In the genomic region with DNA sequence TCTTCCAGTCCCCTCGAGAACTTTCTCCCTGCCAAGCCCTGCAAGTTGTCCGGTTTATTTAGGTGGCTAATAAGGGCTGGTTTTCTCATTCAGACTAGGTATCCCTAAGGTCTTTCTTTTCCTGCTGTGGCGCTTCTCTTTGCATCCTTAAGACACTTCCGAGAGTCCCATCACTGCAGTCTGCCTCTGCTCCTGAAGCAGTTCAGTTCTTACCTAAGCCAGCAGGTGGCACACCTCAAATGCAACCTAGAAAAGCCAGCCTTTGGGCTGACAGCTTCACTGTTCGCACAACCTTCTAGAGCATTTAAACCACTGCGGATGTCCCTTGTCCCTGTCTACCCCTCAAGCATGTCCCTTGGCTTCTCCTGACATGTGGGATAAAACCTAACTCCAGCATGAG, we compare ENCODE assay signal across 8 mouse cellular contexts. TPM values are rescaled to one million over a fixed set of nuclear protein-coding genes. Genes with fewer than 3 reads are reported as not detected.
DNase-seq lines count a peak whose midpoint lies in the region; ATAC-seq and TF ChIP-seq lines count a peak whose summit lies in the region.

No protein-coding gene starts in this region.

- no peak for ATAC-seq in liver, embryonic 12.5 days
- ATAC-seq in embryonic facial prominence, embryonic 14.5 days (ENCODE audit: low read depth): no peak
- ATAC-seq in kidney, embryonic 15.5 days (replicated peaks; ENCODE audit: low FRiP score): no peak
- ATAC-seq in midbrain, postnatal 0 days (ENCODE audit: low FRiP score): no peak

- H3K27me3 ChIP-seq in liver, embryonic 12.5 days (replicated peaks): peaks cover 54% of the 10 kb centered on the region
- peaks cover 5% of the 10 kb centered on the region; the same call in 1 of the 2 replicates for H3K27me3 ChIP-seq in embryonic facial prominence, embryonic 14.5 days (replicated peaks; ENCODE audit: control insufficient read depth, insufficient read depth, low read length)
- peaks cover 17% of the 10 kb centered on the region for H3K27me3 ChIP-seq in kidney, embryonic 15.5 days
- H3K27me3 ChIP-seq in midbrain, postnatal 0 days (ENCODE audit: insufficient read depth, low read length): peaks cover 8% of the 10 kb centered on the region; the same call in 1 of the 2 replicates

- no peaks in the 10 kb centered on the region for H3K9me3 ChIP-seq in liver, embryonic 12.5 days (replicated peaks)
- no peaks in the 10 kb centered on the region for H3K9me3 ChIP-seq in embryonic facial prominence, embryonic 14.5 days (ENCODE audit: control insufficient read depth, low read length)
- no peaks in the 10 kb centered on the region for H3K9me3 ChIP-seq in kidney, embryonic 15.5 days (replicated peaks)
- H3K9me3 ChIP-seq in midbrain, postnatal 0 days (ENCODE audit: low read length): no peaks in the 10 kb centered on the region

- no peak overlapping the region for H3K4me2 ChIP-seq in liver, embryonic 12.5 days
- peak overlapping the region; percentile 71 for H3K4me2 ChIP-seq in embryonic facial prominence, embryonic 14.5 days (ENCODE audit: low read depth, low read length)
- peak overlapping the region; percentile 86; the same call in 1 of the 2 replicates for H3K4me2 ChIP-seq in kidney, embryonic 15.5 days
- no peak overlapping the region for H3K4me2 ChIP-seq in midbrain, postnatal 0 days (ENCODE audit: low read depth, low read length, poor library complexity, severe bottlenecking)

- H3K4me3 ChIP-seq in liver, embryonic 12.5 days: no peak overlapping the region
- H3K4me3 ChIP-seq in embryonic facial prominence, embryonic 14.5 days (ENCODE audit: low read depth, low read length): no peak overlapping the region
- peak overlapping the region; percentile 49; the same call in 1 of the 2 replicates for H3K4me3 ChIP-seq in kidney, embryonic 15.5 days (replicated peaks)
- no peak overlapping the region for H3K4me3 ChIP-seq in midbrain, postnatal 0 days (ENCODE audit: low read depth, low read length)

- H3K27ac ChIP-seq in liver, embryonic 12.5 days: no peak overlapping the region
- no peak overlapping the region for H3K27ac ChIP-seq in embryonic facial prominence, embryonic 14.5 days (replicated peaks; ENCODE audit: low read depth, low read length)
- peak overlapping the region; percentile 97; the same call in 1 of the 2 replicates for H3K27ac ChIP-seq in kidney, embryonic 15.5 days
- no peak overlapping the region for H3K27ac ChIP-seq in midbrain, postnatal 0 days (ENCODE audit: low read depth, low read length)

- peak; percentile 78 for TF ChIP-seq CTCF in midbrain, postnatal 0 days (IDR thresholded peaks at IDR 0.05)

- DNase-seq in liver: peak; percentile 30
- DNase-seq in R1 (ENCODE audit: low read depth, low spot score): peak; percentile 79
- DNase-seq in embryonic facial prominence, embryonic 14.5 days (ENCODE audit: low spot score): peak; percentile 56
- peak; percentile 64 for DNase-seq in midbrain, postnatal 0 days (ENCODE audit: low spot score)
- DNase-seq in spleen, postnatal 36 days (ENCODE audit: low spot score in 2 of 2): no peak
- DNase-seq in urinary bladder, postnatal 36 days (ENCODE audit: low spot score in 2 of 2): no peak

- H3K9ac ChIP-seq in liver, embryonic 12.5 days: no peak overlapping the region
- no peak overlapping the region for H3K9ac ChIP-seq in embryonic facial prominence, embryonic 14.5 days (ENCODE audit: low read depth, low read length)
- no peak overlapping the region for H3K9ac ChIP-seq in kidney, embryonic 15.5 days
- H3K9ac ChIP-seq in midbrain, postnatal 0 days (replicated peaks; ENCODE audit: low read length, poor library complexity, severe bottlenecking): no peak overlapping the region

- H3K4me1 ChIP-seq in liver, embryonic 12.5 days: peaks cover 8% of the 10 kb centered on the region
- H3K4me1 ChIP-seq in embryonic facial prominence, embryonic 14.5 days (ENCODE audit: control insufficient read depth, insufficient read depth, low read length): 0 out of 2 replicates have a peak, but pooled peaks cover 4% of the 10 kb centered on the region
- peaks cover 27% of the 10 kb centered on the region for H3K4me1 ChIP-seq in kidney, embryonic 15.5 days
- H3K4me1 ChIP-seq in midbrain, postnatal 0 days (ENCODE audit: insufficient read depth, low read length): peaks cover 4% of the 10 kb centered on the region; the same call in 1 of the 2 replicates

- 45% methylated on average over 6 of the region's 6 CpGs for WGBS in liver, embryonic 12.5 days (ENCODE audit: insufficient replicate concordance)
- 30% methylated on average over 6 of the region's 6 CpGs for WGBS in embryonic facial prominence, embryonic 14.5 days
- WGBS in kidney, embryonic 15.5 days: 26% methylated on average over 6 of the region's 6 CpGs
- WGBS in midbrain, postnatal 0 days: 17% methylated on average over 6 of the region's 6 CpGs

- peaks cover 43% of the 10 kb centered on the region for H3K36me3 ChIP-seq in liver, embryonic 12.5 days
- H3K36me3 ChIP-seq in embryonic facial prominence, embryonic 14.5 days (ENCODE audit: control insufficient read depth, insufficient read depth, low read length): peaks cover 39% of the 10 kb centered on the region
- peaks cover 40% of the 10 kb centered on the region for H3K36me3 ChIP-seq in kidney, embryonic 15.5 days
- peaks cover 38% of the 10 kb centered on the region for H3K36me3 ChIP-seq in midbrain, postnatal 0 days (ENCODE audit: insufficient read depth, low read length)

RNA-seq across cellular contexts. Expression of a gene that starts 19.2 kb away (rescaled TPM):
- 1.3 and 2.1 TPM in 2 replicates for polyA plus RNA-seq in liver, embryonic 12.5 days (2016; fragmentation: Nextera tagmentation; extraction: Ambion mirVana)
- 4.9 and 8.0 TPM in 2 replicates for polyA plus RNA-seq in embryonic facial prominence, embryonic 14.5 days (2014; fragmentation: Nextera tagmentation; extraction: Ambion mirVana)
- polyA plus RNA-seq in kidney, embryonic 15.5 days (2015; fragmentation: Nextera tagmentation; extraction: Ambion mirVana): 8.9 and 9.0 TPM in 2 replicates
- total RNA-seq in midbrain, postnatal 0 days (2014; rRNA removed): 3.9 and 13.3 TPM in 2 replicates
- polyA plus RNA-seq in midbrain, postnatal 0 days (2015; fragmentation: Nextera tagmentation; extraction: Ambion mirVana): 5.2 and 7.4 TPM in 2 replicates

RNA-seq across cellular contexts. Expression of a gene that starts 21.8 kb away (rescaled TPM):
- 41.1 and 42.9 TPM in 2 replicates for polyA plus RNA-seq in liver, embryonic 12.5 days (2016; fragmentation: Nextera tagmentation; extraction: Ambion mirVana)
- 49.2 and 50.8 TPM in 2 replicates for polyA plus RNA-seq in embryonic facial prominence, embryonic 14.5 days (2014; fragmentation: Nextera tagmentation; extraction: Ambion mirVana)
- polyA plus RNA-seq in kidney, embryonic 15.5 days (2015; fragmentation: Nextera tagmentation; extraction: Ambion mirVana): 38.2 and 43.9 TPM in 2 replicates
- total RNA-seq in midbrain, postnatal 0 days (2014; rRNA removed): 75.5 and 114 TPM in 2 replicates
- polyA plus RNA-seq in midbrain, postnatal 0 days (2015; fragmentation: Nextera tagmentation; extraction: Ambion mirVana): 34.6 and 35.0 TPM in 2 replicates

RNA-seq across cellular contexts. Expression of a gene that starts 34.2 kb away (rescaled TPM):
- polyA plus RNA-seq in liver, embryonic 12.5 days (2016; fragmentation: Nextera tagmentation; extraction: Ambion mirVana): 9.8 and 10.4 TPM in 2 replicates
- 21.6 and 23.9 TPM in 2 replicates for polyA plus RNA-seq in embryonic facial prominence, embryonic 14.5 days (2014; fragmentation: Nextera tagmentation; extraction: Ambion mirVana)
- polyA plus RNA-seq in kidney, embryonic 15.5 days (2015; fragmentation: Nextera tagmentation; extraction: Ambion mirVana): 30.5 and 30.6 TPM in 2 replicates
- 61.3 and 75.9 TPM in 2 replicates for total RNA-seq in midbrain, postnatal 0 days (2014; rRNA removed)
- polyA plus RNA-seq in midbrain, postnatal 0 days (2015; fragmentation: Nextera tagmentation; extraction: Ambion mirVana): 45.3 and 45.4 TPM in 2 replicates

RNA-seq across cellular contexts. Expression of a gene that starts 36.5 kb away (rescaled TPM):
- 13.7 and 17.9 TPM in 2 replicates for polyA plus RNA-seq in liver, embryonic 12.5 days (2016; fragmentation: Nextera tagmentation; extraction: Ambion mirVana)
- polyA plus RNA-seq in embryonic facial prominence, embryonic 14.5 days (2014; fragmentation: Nextera tagmentation; extraction: Ambion mirVana): 405 and 459 TPM in 2 replicates
- 37.2 and 48.6 TPM in 2 replicates for polyA plus RNA-seq in kidney, embryonic 15.5 days (2015; fragmentation: Nextera tagmentation; extraction: Ambion mirVana)
- 2.9 and 4.2 TPM in 2 replicates for total RNA-seq in midbrain, postnatal 0 days (2014; rRNA removed)
- polyA plus RNA-seq in midbrain, postnatal 0 days (2015; fragmentation: Nextera tagmentation; extraction: Ambion mirVana): 3.3 and 4.1 TPM in 2 replicates

RNA-seq across cellular contexts. Expression of a gene that starts 44.4 kb away (rescaled TPM):
- polyA plus RNA-seq in liver, embryonic 12.5 days (2016; fragmentation: Nextera tagmentation; extraction: Ambion mirVana): 1.7 and 1.8 TPM in 2 replicates
- polyA plus RNA-seq in embryonic facial prominence, embryonic 14.5 days (2014; fragmentation: Nextera tagmentation; extraction: Ambion mirVana): 2.6 and 3.4 TPM in 2 replicates
- polyA plus RNA-seq in kidney, embryonic 15.5 days (2015; fragmentation: Nextera tagmentation; extraction: Ambion mirVana): 6.6 and 6.9 TPM in 2 replicates
- 4.1 TPM in 1 of 2 replicates, not detected in the other for total RNA-seq in midbrain, postnatal 0 days (2014; rRNA removed)
- polyA plus RNA-seq in midbrain, postnatal 0 days (2015; fragmentation: Nextera tagmentation; extraction: Ambion mirVana): 1.4 and 1.7 TPM in 2 replicates

Comparison
In these comparisons a context has a peak if more than half of its experiments do, and no peak if none do; other contexts are left out.
1. DNase-seq: peak in liver (single experiment), R1 (single experiment), embryonic facial prominence, embryonic 14.5 days (single experiment) and midbrain, postnatal 0 days (single experiment); none in spleen, postnatal 36 days (0 of 2) and urinary bladder, postnatal 36 days (0 of 2).
2. H3K4me2 ChIP-seq: peak in embryonic facial prominence, embryonic 14.5 days (single experiment) and kidney, embryonic 15.5 days (single experiment); none in liver, embryonic 12.5 days (single experiment) and midbrain, postnatal 0 days (single experiment).